Mouse (Mus musculus) bone marrow, adult 2 months (tissue): ENCODE results near the gene Ap1m1.

ENCODE experiments used
- CTCF ChIP-seq: fragments of 200-500 bp; IDR thresholded peaks from 2 replicates; pipeline ENCODE4 v1.5.1; 2011; ENCODE audit warnings: low read length, control low read depth; ENCODE audit not compliant: control insufficient read depth, insufficient read depth
- POLR2A ChIP-seq: fragments of 200-500 bp; IDR thresholded peaks from 2 replicates; pipeline ENCODE4 v1.6.1; 2011; ENCODE audit warnings: low read depth, mild to moderate bottlenecking, control low read depth, low read length, borderline replicate concordance; ENCODE audit not compliant: control insufficient read depth

- TF ChIP-seq CTCF (no peak), POLR2A (no peak)
These were observed 26.3 kb upstream of the Ap1m1 start, which contains the start of gene Gm11034 for GRCm38 (mm10) chr8:72213536-72213935.
